Mouse (Mus musculus) T-helper 1 cell (primary cell): ENCODE measurements around the gene Tbpl1.

Experiments
- in situ Hi-C: fragments of 300-600 bp; cut with MboI, MseI; formaldehyde crosslinking; loops from one replicate; pipeline ENCODE4 v1.15.1; 2025; ENCODE audit warnings: high pct_unique_total_duplicates

The Tbpl1 gene

GRCm38 (mm10) chr10:22712955-22713354 lies 18.8 kb downstream of the Tbpl1 start:
- in situ Hi-C loops, result loop anchor here (25.0 kb wide), 1 partner anchor 1074 kb away; the partner anchor contains the start of genes Rps12 and Slc18b1

GRCm38 (mm10) chr10:22710173-22710777 lies 21.5 kb downstream of the Tbpl1 start:
- in situ Hi-C loops, result loop anchor here (25.0 kb wide), 1 partner anchor 1077 kb away; the partner anchor contains the start of genes Rps12 and Slc18b1

- in situ Hi-C loops, result loop anchor here (25.0 kb wide), 1 partner anchor 1079 kb away; the partner anchor contains the start of genes Rps12 and Slc18b1
Observed at GRCm38 (mm10) chr10:22708190-22708843, 23.4 kb downstream of the Tbpl1 start.

GRCm38 (mm10) chr10:22703844-22704243 lies 27.9 kb downstream of the Tbpl1 start:
- in situ Hi-C loops, result loop anchor here (25.0 kb wide), 1 partner anchor 1083 kb away; the partner anchor contains the start of genes Rps12 and Slc18b1

GRCm38 (mm10) chr10:22701485-22702315 lies 30.0 kb downstream of the Tbpl1 start:
- in situ Hi-C loops, result loop anchor here (25.0 kb wide), 1 partner anchor 1086 kb away; the partner anchor contains the start of genes Rps12 and Slc18b1

- in situ Hi-C loops, result loop anchor here (25.0 kb wide), 1 partner anchor 1087 kb away; the partner anchor contains the start of genes Rps12 and Slc18b1
Observed at GRCm38 (mm10) chr10:22700773-22701172, 31.0 kb downstream of the Tbpl1 start.

DNA sequence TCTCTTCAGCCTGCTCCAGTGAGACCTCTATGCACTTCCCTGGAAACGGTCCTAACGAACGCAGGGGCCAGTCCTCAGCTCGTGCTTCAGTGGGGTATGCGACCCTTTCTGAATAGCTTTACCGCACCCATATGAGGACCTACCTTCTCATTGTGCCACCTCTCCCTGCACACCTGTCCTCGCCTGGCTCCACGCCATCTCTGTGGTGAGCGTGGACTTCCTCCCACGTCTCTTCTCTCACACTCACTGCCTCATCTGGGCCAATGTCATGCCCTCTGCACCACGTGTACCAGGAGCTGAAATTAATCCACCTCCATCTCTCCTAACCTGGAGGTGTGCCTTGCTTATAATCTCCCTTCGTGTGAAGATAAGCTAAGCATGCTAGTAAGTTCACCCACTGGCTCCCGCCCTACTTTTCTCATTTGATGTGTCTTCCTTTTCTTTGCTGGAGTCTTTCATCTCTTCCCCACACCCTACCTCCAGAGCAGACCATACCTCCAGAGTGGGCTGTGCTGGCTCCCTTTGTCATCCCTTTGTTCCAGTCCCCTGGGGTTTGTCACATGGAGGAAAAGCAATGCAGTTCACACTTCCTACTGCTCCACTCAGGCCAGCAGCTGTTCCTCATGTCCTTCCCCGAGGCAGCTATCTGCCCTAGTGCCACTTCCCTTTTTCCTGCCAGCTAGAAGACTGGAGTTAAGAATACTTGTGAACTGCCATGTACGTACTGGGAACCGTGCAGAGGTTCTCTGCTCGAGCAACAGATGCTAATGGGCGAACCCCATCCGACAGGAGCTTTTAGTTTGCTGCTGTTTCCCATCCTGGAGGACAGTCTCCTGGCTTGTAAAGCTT lies 32.0 kb downstream of the Tbpl1 start:
- in situ Hi-C loops, result loop anchor here (25.0 kb wide), 1 partner anchor 1088 kb away; the partner anchor contains the start of genes Rps12 and Slc18b1

DNA sequence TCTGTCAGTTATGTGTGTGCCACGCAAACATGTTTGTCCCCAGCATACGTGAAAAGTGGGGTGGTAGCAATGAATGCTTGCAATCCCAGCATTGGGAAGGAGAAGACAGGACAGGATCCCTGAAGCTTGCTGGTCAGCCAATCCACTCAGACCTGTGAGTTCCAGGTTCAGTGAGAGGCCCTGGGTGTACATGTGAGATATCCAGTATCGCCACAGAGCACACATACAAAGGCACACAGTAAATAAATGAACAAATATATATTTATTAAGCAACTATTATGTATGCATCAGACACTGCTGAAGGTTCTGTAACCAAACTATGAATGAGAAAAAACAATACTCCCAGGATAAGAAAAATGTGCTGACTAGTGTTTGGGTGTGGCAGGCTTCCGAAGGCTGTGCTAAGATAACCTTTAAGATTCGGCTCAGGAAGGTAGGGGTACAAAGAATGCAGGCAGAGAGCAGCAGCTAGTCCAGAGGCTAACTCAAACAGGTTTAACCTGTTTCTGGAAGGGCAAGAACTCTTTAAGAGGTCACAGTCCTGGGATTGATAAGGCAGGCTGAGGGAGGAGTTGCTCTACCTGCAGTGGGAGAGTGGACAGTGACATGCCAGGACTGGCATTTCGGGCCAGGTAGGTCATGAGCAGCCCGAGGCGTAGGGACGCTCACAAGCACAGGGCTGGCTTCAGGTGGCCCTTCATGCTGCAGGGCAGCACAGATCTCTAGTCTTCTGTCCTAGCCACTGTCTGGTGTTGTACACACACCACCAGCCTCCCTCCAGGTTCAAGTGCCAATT lies 33.4 kb downstream of the Tbpl1 start:
- in situ Hi-C loops, result no loop called here

DNA sequence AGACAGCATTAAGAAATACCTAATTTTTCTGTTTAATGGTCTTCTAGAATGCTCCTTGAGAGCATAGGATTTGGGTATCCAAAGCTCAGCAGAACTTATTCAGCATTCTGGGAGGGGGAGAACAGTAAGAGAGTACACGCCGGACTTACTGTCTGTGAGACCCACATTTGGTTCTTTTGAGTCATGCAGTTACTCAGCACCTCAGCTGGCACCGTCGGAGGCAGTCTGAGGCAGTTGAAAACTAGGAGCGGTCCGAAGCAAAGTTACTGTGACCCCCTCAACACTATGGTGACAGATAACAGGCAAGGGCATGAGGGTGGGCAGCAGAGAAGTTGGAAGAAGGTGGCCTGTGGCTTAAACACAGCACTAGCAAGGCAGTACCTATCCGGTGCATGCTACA lies 34.9 kb downstream of the Tbpl1 start:
- in situ Hi-C loops, result no loop called here

- in situ Hi-C loops, result no loop called here
Observed at GRCm38 (mm10) chr10:22696236-22696635, 35.5 kb downstream of the Tbpl1 start.

DNA sequence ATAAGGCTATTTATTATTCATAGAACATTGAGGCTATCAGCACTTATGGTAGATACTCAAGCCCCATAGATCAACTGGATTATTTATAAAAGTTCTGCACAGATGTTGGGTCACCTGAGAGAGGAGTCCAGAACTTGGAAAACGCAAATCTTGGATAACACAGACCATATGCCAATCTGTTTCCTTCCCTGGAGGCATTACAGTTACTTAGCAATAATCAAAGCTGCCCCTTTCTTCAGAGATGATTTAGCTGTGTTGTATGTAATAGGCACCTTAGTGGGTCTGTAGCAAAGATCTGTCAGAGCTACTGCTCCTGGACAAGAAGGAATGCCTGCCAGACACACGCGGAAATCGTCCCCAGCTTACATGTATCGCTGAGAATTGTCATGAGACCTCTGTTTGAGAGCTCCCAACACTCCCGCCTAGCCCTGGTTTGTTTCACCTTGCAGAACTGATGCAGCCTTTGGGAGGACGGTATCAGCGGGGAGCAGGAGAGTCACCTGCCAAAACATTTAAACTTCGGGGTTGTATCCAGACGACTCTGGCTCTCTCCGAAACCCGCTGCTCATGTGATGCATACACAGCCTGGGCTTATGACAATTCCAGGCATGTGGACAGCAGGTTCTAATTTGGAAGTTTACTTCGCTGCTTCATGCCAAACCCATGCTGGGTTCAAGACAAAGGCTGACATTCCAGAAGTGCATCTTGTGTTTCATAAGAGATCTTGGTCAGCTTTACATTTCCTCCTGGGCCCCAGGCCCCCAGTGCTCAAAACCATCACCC lies 55.7 kb downstream of the Tbpl1 start:
- in situ Hi-C loops, result no loop called here

DNA sequence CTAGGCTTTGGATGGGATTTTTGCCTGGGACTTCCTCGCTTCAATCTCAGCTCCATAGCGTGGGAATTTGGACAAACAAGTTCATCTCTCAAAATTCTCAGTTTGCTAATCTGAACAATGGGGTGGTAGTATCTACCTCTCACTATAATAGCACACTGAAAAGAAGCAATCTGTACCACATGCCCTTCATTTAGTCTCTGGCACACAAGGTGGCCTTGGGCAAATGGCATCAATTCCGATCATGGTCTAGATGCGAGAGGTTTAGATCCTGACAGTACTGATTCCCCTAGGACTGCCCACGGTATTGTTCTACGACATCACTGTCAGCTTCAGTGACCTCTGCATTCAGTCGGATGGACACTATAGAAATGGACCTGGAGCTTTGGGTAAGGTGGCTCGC lies 57.6 kb downstream of the Tbpl1 start:
- in situ Hi-C loops, result no loop called here

DNA sequence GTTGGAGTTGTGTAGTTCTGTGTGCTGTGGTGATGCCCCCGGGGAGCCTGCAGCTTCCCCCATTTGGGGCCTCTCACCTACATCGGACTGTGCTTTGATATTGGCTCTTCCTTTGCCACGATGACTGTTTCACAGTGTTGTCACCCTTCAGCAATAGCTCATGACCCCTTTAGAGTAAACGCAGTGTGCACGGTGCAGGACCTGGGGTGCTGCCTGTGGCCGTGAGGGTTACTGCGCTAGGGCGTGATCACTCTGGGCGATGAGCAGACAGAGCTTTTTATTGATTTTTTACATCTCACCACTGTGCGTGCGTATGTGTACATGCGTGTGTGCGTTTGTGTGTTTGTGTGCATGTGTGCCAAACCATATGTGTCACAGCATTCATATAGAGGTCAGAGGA lies 63.2 kb downstream of the Tbpl1 start:
- in situ Hi-C loops, result no loop called here

GRCm38 (mm10) chr10:22660286-22661000 lies 71.3 kb downstream of the Tbpl1 start:
- in situ Hi-C loops, result no loop called here

DNA sequence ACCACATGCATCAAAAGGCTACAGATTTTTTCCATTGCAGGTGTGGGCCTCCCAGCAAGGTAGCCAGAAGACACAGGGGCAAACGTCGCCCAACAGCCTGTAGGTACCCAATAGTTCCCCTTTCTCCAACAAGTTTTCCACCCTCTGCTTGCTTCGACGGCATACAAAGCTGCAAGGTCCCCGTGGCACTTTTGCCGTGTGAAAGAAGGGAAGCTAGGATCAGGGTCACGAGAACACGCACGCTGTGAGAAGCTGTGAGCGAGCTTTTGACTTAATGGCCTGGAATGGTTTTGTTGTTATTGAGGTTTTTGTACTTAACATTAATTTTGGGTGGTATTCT lies 72.4 kb downstream of the Tbpl1 start:
- in situ Hi-C loops, result no loop called here

- in situ Hi-C loops, result no loop called here
Observed at GRCm38 (mm10) chr10:22658534-22659385, 73.0 kb downstream of the Tbpl1 start.
